Mouse (Mus musculus) intestine, embryonic 15.5 days (tissue): ENCODE measurements around the gene Flg. TPM values are rescaled to one million over a fixed set of nuclear protein-coding genes. Genes with fewer than 3 reads are reported as not detected.

Experiments used
- ATAC-seq: fragments of 200-750 bp; cut with Nextera tagmentation; 2 replicates; pipeline ENCODE4 v1.8.0; 2017; ENCODE audit warnings: moderate TSS enrichment, moderate library complexity
- H3K27ac ChIP-seq: fragments of 300-500 bp; sonication (generic); 2 replicates; pipeline ENCODE4 v1.5.1; 2015; ENCODE audit warnings: mild to moderate bottlenecking, inconsistent platforms
- H3K27me3 ChIP-seq: fragments of 300-500 bp; sonication (generic); replicated peaks from 2 replicates; pipeline ENCODE4 v1.6.1; 2015; ENCODE audit warnings: inconsistent platforms
- H3K36me3 ChIP-seq: fragments of 300-500 bp; sonication (generic); 2 replicates; pipeline ENCODE4 v1.6.1; 2015; ENCODE audit warnings: inconsistent platforms
- H3K4me1 ChIP-seq: fragments of 300-500 bp; sonication (generic); replicated peaks from 2 replicates; pipeline ENCODE4 v1.6.1; 2015; ENCODE audit warnings: inconsistent platforms
- H3K4me2 ChIP-seq: fragments of 300-500 bp; sonication (generic); replicated peaks from 2 replicates; pipeline ENCODE4 v1.6.1; 2015; ENCODE audit warnings: mild to moderate bottlenecking, inconsistent platforms
- H3K4me3 ChIP-seq: fragments of 300-500 bp; sonication (generic); replicated peaks from 2 replicates; pipeline ENCODE4 v1.5.1; 2015; ENCODE audit warnings: inconsistent platforms
- H3K9ac ChIP-seq: fragments of 300-500 bp; sonication (generic); 2 replicates; pipeline ENCODE4 v1.6.1; 2015; ENCODE audit warnings: inconsistent platforms
- H3K9me3 ChIP-seq: fragments of 300-500 bp; sonication (generic); 2 replicates; pipeline ENCODE4 v1.6.1; 2016; ENCODE audit warnings: inconsistent platforms
- WGBS: fragments of 180-500 bp; shearing (Covaris S2); methylation state at CpG from one replicate; pipeline ENCODE4 v1.1.7; 2015; 5-methylcytosine and 5-hydroxymethylcytosine counted together
- polyA plus RNA-seq: library from polyadenylated mRNA; unstranded; fragments of >200 nt; fragmentation: Nextera tagmentation; extraction: Ambion mirVana; gene quantifications from 2 replicates; pipeline ENCODE4 v1.2.1, GENCODE M21; 2015

The Flg gene
- polyA plus RNA-seq = not detected in 2 replicates

DNA sequence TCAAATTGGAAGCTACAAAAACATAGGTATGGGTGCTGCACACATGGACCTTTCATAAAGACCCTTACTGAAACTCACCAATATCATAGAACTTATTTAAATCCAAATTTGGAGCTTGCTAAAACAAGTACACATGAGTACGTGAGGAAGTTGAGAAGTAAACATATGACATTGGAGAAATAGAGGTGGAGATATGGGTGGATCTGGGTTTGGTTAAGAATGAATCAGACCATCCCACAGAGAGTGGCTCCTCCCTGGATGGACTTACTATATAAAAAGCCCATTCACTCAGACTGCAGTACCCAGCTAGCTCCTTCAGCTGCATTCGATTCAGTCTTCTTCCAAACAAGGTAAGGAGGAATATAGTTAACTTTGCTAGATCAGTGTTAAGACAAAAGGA lies at the start of gene Flg:
Gene Flg (plus strand): TSS at position 301 of the 400 bp plus-strand sequence.
- no peak within 1 kb of the TSS for H3K4me3 ChIP-seq
- no peaks in the 10 kb centered on the region for H3K9me3 ChIP-seq
- H3K4me1 ChIP-seq = no peaks in the 10 kb centered on the region
- no peaks in the 10 kb centered on the region for H3K36me3 ChIP-seq
- WGBS = 75% methylated on average over 2 of the region's 2 CpGs
- no peak within 1 kb of the TSS for H3K27ac ChIP-seq
- H3K9ac ChIP-seq = no peak within 1 kb of the TSS
- H3K27me3 ChIP-seq = no peaks in the 10 kb centered on the region
- no peak within 1 kb of the TSS for H3K4me2 ChIP-seq
- no peak for ATAC-seq

- H3K9me3 ChIP-seq = no peaks in the 10 kb centered on the region
- no peaks in the 10 kb centered on the region for H3K4me1 ChIP-seq
- no peak overlapping the region for H3K27ac ChIP-seq
- H3K4me3 ChIP-seq = no peak overlapping the region
- H3K36me3 ChIP-seq = no peaks in the 10 kb centered on the region
- no peak overlapping the region for H3K4me2 ChIP-seq
- no peak overlapping the region for H3K9ac ChIP-seq
- 61% methylated on average over 2 of the region's 2 CpGs for WGBS
- H3K27me3 ChIP-seq = no peaks in the 10 kb centered on the region
- no peak for ATAC-seq
These were observed 24.2 kb downstream of the Flg start for GRCm38 (mm10) chr3:93297542-93297941.

- 84% methylated on average over 6 of the region's 6 CpGs for WGBS
- H3K4me1 ChIP-seq = no peaks in the 10 kb centered on the region
- no peaks in the 10 kb centered on the region for H3K9me3 ChIP-seq
- H3K4me3 ChIP-seq = no peak overlapping the region
- H3K36me3 ChIP-seq = no peaks in the 10 kb centered on the region
- H3K27me3 ChIP-seq = no peaks in the 10 kb centered on the region
- H3K4me2 ChIP-seq = no peak overlapping the region
- no peak for ATAC-seq
- H3K27ac ChIP-seq = no peak overlapping the region
- H3K9ac ChIP-seq = no peak overlapping the region
These were observed 26.5 kb downstream of the Flg start for GRCm38 (mm10) chr3:93299832-93300231.

GRCm38 (mm10) chr3:93301896-93302295 lies 28.6 kb downstream of the Flg start:
- no peak overlapping the region for H3K9ac ChIP-seq
- no peaks in the 10 kb centered on the region for H3K4me1 ChIP-seq
- no peak overlapping the region for H3K4me2 ChIP-seq
- no peak overlapping the region for H3K4me3 ChIP-seq
- H3K27me3 ChIP-seq = no peaks in the 10 kb centered on the region
- 56% methylated on average over 3 of the region's 3 CpGs for WGBS
- no peaks in the 10 kb centered on the region for H3K9me3 ChIP-seq
- no peaks in the 10 kb centered on the region for H3K36me3 ChIP-seq
- no peak overlapping the region for H3K27ac ChIP-seq
- no peak for ATAC-seq

DNA sequence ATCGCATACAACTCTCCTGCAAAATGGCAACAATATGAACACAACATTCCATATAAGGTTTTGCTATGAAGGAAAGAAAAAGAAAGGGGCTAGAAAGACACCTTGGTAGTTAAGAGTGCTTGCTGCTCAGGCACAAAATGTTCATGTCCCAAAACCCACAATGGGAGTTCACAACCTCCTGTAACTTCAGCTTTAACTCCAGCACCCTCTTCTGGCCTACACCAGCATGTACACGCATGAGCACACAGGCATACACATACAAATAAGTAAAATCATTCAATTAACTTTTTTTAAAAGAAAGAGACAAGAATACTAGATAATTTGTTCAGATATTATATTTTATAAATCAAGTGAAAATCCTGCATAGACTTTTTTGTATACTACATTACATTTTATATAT lies 32.8 kb downstream of the Flg start:
- Histone ChIP-seq H3K9ac (no peak overlapping the region), H3K27me3 (no peaks in the 10 kb centered on the region), H3K4me1 (no peaks in the 10 kb centered on the region), H3K27ac (no peak overlapping the region), H3K36me3 (no peaks in the 10 kb centered on the region), H3K4me2 (no peak overlapping the region), H3K9me3 (no peaks in the 10 kb centered on the region), H3K4me3 (no peak overlapping the region)
- no peak for ATAC-seq
- 79% methylated on average over 2 of the region's 2 CpGs for WGBS

DNA sequence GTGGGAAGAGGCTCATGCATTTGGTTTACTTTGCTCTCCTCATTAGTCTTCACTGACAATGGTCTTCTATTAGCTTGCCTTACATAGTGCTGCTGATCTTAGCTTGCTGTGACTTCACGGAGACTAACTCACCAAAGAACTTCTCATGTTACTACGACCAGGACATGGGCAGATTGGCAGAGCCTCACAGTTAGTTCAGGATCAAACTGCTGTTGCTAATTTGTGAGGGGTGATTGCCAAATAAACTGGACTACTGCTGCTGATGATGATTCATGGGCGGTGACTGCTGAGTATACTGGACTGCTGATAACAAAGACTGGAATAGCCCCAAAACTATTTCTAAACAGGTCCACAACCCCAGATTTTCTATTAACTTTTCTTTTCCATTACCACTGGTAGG lies 38.0 kb downstream of the Flg start:
- H3K27ac ChIP-seq = no peak overlapping the region
- H3K4me1 ChIP-seq = no peaks in the 10 kb centered on the region
- no peaks in the 10 kb centered on the region for H3K9me3 ChIP-seq
- ATAC-seq = no peak
- no peak overlapping the region for H3K9ac ChIP-seq
- no peaks in the 10 kb centered on the region for H3K27me3 ChIP-seq
- 63% methylated on average over 3 of the region's 3 CpGs for WGBS
- no peak overlapping the region for H3K4me3 ChIP-seq
- H3K36me3 ChIP-seq = no peaks in the 10 kb centered on the region
- no peak overlapping the region for H3K4me2 ChIP-seq

DNA sequence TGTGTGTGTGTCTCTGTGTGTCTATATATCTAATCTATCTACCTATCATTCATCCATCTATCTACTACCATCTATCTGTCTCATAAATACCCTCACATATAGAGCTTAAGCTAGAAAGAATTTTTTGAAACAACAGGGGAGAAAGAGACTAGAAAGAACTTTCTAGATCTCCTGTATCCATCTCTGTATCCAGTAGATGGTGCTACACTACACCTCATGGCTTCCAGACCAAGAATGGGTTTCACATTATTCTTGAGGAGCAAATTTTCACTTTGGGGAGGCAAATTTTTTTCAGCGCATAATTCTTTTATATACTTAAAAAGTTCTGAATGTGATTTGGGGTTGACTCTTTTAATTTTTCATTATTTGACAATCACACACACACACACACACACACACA lies 41.1 kb downstream of the Flg start:
- H3K36me3 ChIP-seq = no peaks in the 10 kb centered on the region
- H3K27ac ChIP-seq = no peak overlapping the region
- no peak overlapping the region for H3K4me3 ChIP-seq
- H3K27me3 ChIP-seq = no peaks in the 10 kb centered on the region
- no peak for ATAC-seq
- H3K4me1 ChIP-seq = no peaks in the 10 kb centered on the region
- H3K4me2 ChIP-seq = no peak overlapping the region
- 96% methylated on average over 1 of the region's 1 CpGs for WGBS
- no peak overlapping the region for H3K9ac ChIP-seq
- H3K9me3 ChIP-seq = no peaks in the 10 kb centered on the region

- Histone ChIP-seq H3K4me1 (no peaks in the 10 kb centered on the region), H3K27me3 (no peaks in the 10 kb centered on the region), H3K27ac (no peak within 1 kb of the TSS), H3K9ac (no peak within 1 kb of the TSS), H3K4me2 (no peak within 1 kb of the TSS), H3K36me3 (no peaks in the 10 kb centered on the region), H3K9me3 (no peaks in the 10 kb centered on the region), H3K4me3 (no peak within 1 kb of the TSS)
- ATAC-seq = no peak
- WGBS = 81% methylated on average over 2 of the region's 2 CpGs
These were observed 46.1 kb downstream of the Flg start, which contains the start of gene Hrnr for GRCm38 (mm10) chr3:93319449-93319848. Hrnr (plus strand) TSS chr3:93319749.

- no peak for ATAC-seq
- Histone ChIP-seq H3K36me3 (no peaks in the 10 kb centered on the region), H3K9ac (no peak overlapping the region), H3K4me1 (no peaks in the 10 kb centered on the region), H3K4me2 (no peak overlapping the region), H3K27me3 (no peaks in the 10 kb centered on the region), H3K9me3 (no peaks in the 10 kb centered on the region), H3K4me3 (no peak overlapping the region), H3K27ac (no peak overlapping the region)
These were observed 64.4 kb downstream of the Flg start for GRCm38 (mm10) chr3:93337749-93338148.

DNA sequence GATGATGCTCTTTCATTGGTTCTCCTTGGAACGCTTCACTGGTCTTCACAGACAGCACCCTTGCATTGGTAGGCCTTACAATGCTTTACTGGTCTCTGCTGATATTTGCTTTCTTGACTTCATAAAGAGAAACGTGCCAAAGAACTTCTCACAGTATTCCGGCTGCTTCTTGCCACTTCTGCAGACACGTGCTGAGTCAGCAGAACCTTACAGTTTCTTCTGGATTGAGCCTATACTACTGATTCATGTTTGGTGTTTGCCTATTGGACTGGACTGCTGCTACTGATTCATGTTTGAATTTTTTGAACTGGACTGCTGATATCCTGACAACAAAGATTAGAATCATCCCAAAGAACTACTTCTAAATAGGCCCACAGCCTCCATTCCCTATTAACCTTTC lies 66.7 kb downstream of the Flg start:
- Histone ChIP-seq H3K9ac (no peak overlapping the region), H3K4me1 (no peaks in the 10 kb centered on the region), H3K9me3 (no peaks in the 10 kb centered on the region), H3K4me3 (no peak overlapping the region), H3K27me3 (no peaks in the 10 kb centered on the region), H3K27ac (no peak overlapping the region), H3K36me3 (no peaks in the 10 kb centered on the region), H3K4me2 (no peak overlapping the region)
- 86% methylated on average over 4 of the region's 4 CpGs for WGBS
- ATAC-seq = no peak

Other genes starting within 250 kb of the Flg start
- gene Gm4858, start 204.7 kb upstream of the Flg start, polyA plus RNA-seq = not detected in 2 replicates
- gene Crnn, start 128.7 kb upstream of the Flg start, polyA plus RNA-seq = not detected in 2 replicates
- not detected in 2 replicates for gene Flg2, start 76.2 kb upstream of the Flg start, polyA plus RNA-seq
- not detected in 2 replicates for gene Hrnr, start 46.2 kb downstream of the Flg start, polyA plus RNA-seq
- gene Rptn, start 120.2 kb downstream of the Flg start, polyA plus RNA-seq = not detected in 2 replicates
- gene Tchh, start 168.8 kb downstream of the Flg start, polyA plus RNA-seq = 1.3 and 1.4 TPM in 2 replicates
- not detected in 2 replicates for gene Tchhl1, start 195.2 kb downstream of the Flg start, polyA plus RNA-seq
- 826 and 951 TPM in 2 replicates for gene S100a11, start 247.0 kb downstream of the Flg start, polyA plus RNA-seq